Mouse (Mus musculus) embryonic facial prominence, embryonic 13.5 days (tissue): ENCODE results near the gene Lsm10. TPM values are rescaled to one million over a fixed set of nuclear protein-coding genes. Genes with fewer than 3 reads are reported as not detected.
"Not testable (repeated sequence)": the region's sequence is repeated elsewhere in the genome, so short reads cannot be mapped to it uniquely, and the experiment has no call there.

Experiments used
- ATAC-seq: fragments of 200-750 bp; cut with Nextera tagmentation; 2 replicates; pipeline ENCODE4 v1.8.0; 2017; ENCODE audit warnings: low read depth; ENCODE audit not compliant: insufficient number of reproducible peaks, insufficient read depth, low FRiP score, low TSS enrichment
- H3K27ac ChIP-seq: fragments of 300-500 bp; sonication (generic); 2 replicates; pipeline ENCODE4 v1.5.1; 2015; ENCODE audit warnings: moderate library complexity, mild to moderate bottlenecking, inconsistent platforms
- H3K27me3 ChIP-seq: fragments of 300-500 bp; sonication (generic); 2 replicates; pipeline ENCODE4 v1.6.1; 2015; ENCODE audit warnings: mild to moderate bottlenecking, inconsistent platforms
- H3K36me3 ChIP-seq: fragments of 300-500 bp; sonication (generic); 2 replicates; pipeline ENCODE4 v1.6.1; 2015; ENCODE audit warnings: mild to moderate bottlenecking, inconsistent platforms
- H3K4me1 ChIP-seq: fragments of 300-500 bp; sonication (generic); 2 replicates; pipeline ENCODE4 v1.6.1; 2015; ENCODE audit warnings: inconsistent platforms
- H3K4me2 ChIP-seq: fragments of 300-500 bp; sonication (generic); 2 replicates; pipeline ENCODE4 v1.6.1; 2015; ENCODE audit warnings: moderate library complexity, mild to moderate bottlenecking, inconsistent platforms
- H3K4me3 ChIP-seq: fragments of 300-500 bp; sonication (generic); 2 replicates; pipeline ENCODE4 v1.5.1; 2015; ENCODE audit warnings: mild to moderate bottlenecking, inconsistent platforms
- H3K9ac ChIP-seq: fragments of 300-500 bp; sonication (generic); 2 replicates; pipeline ENCODE4 v1.6.1; 2015; ENCODE audit warnings: mild to moderate bottlenecking, inconsistent platforms
- H3K9me3 ChIP-seq: fragments of 300-500 bp; sonication (generic); 2 replicates; pipeline ENCODE4 v1.6.1; 2016; ENCODE audit warnings: inconsistent platforms
- WGBS: fragments of 180-500 bp; shearing (Covaris S2); methylation state at CpG from one replicate; pipeline ENCODE4 v1.1.7; 2015; ENCODE audit warnings: mixed read lengths; 5-methylcytosine and 5-hydroxymethylcytosine counted together
- polyA plus RNA-seq: library from polyadenylated mRNA; unstranded; fragments of >200 nt; fragmentation: Nextera tagmentation; extraction: Ambion mirVana; gene quantifications from 2 replicates; pipeline ENCODE4 v1.2.1, GENCODE M21; 2015

Gene Lsm10
- polyA plus RNA-seq, 1 experiment from 2014 or later: 50.3 TPM

GRCm38 (mm10) chr4:126077833-126078232, 18.6 kb upstream of the Lsm10 start:
- no peak for ATAC-seq
- WGBS: 84% methylated on average over 6 of the region's 6 CpGs
- no peak overlapping the region for H3K9ac ChIP-seq

GRCm38 (mm10) chr4:126079266-126079665, 17.2 kb upstream of the Lsm10 start:
- Histone ChIP-seq H3K27me3 (no peaks in the 10 kb centered on the region), H3K4me3 (no peak overlapping the region), H3K27ac (no peak overlapping the region), H3K9ac (no peak overlapping the region), H3K4me2 (no peak overlapping the region), H3K4me1 (no peaks in the 10 kb centered on the region), H3K9me3 (no peaks in the 10 kb centered on the region), H3K36me3 (peaks cover 14% of the 10 kb centered on the region; the same call in 1 of the 2 replicates)
- WGBS: 90% methylated on average over 4 of the region's 4 CpGs
- no peak for ATAC-seq

More at GRCm38 (mm10) chr4:126077833-126078232, 18.6 kb upstream of the Lsm10 start:
- H3K4me1 ChIP-seq: no peaks in the 10 kb centered on the region
- no peak overlapping the region for H3K4me3 ChIP-seq
- H3K27ac ChIP-seq: no peak overlapping the region
- no peak overlapping the region for H3K4me2 ChIP-seq
- H3K9me3 ChIP-seq: no peaks in the 10 kb centered on the region
- H3K36me3 ChIP-seq: peaks cover 10% of the 10 kb centered on the region; the same call in 1 of the 2 replicates
- H3K27me3 ChIP-seq: no peaks in the 10 kb centered on the region

GRCm38 (mm10) chr4:126081601-126082000, 14.8 kb upstream of the Lsm10 start:
- no peak for ATAC-seq
- no peak overlapping the region for H3K9ac ChIP-seq
- no peak overlapping the region for H3K4me2 ChIP-seq

GRCm38 (mm10) chr4:126083021-126083420, 13.4 kb upstream of the Lsm10 start:
- H3K4me3 ChIP-seq: no peak overlapping the region
- H3K9ac ChIP-seq: no peak overlapping the region
- WGBS: 91% methylated on average over 9 of the region's 9 CpGs
- no peaks in the 10 kb centered on the region for H3K27me3 ChIP-seq
- H3K27ac ChIP-seq: no peak overlapping the region
- H3K9me3 ChIP-seq: no peaks in the 10 kb centered on the region
- ATAC-seq: no peak
- H3K36me3 ChIP-seq: peaks cover 14% of the 10 kb centered on the region; the same call in 1 of the 2 replicates
- H3K4me2 ChIP-seq: no peak overlapping the region
- peaks cover 3% of the 10 kb centered on the region; the same call in 1 of the 2 replicates for H3K4me1 ChIP-seq

More at GRCm38 (mm10) chr4:126081601-126082000, 14.8 kb upstream of the Lsm10 start:
- H3K27ac ChIP-seq: no peak overlapping the region
- no peaks in the 10 kb centered on the region for H3K27me3 ChIP-seq
- no peaks in the 10 kb centered on the region for H3K9me3 ChIP-seq
- peaks cover 3% of the 10 kb centered on the region; the same call in 1 of the 2 replicates for H3K4me1 ChIP-seq
- H3K36me3 ChIP-seq: peaks cover 14% of the 10 kb centered on the region; the same call in 1 of the 2 replicates
- H3K4me3 ChIP-seq: no peak overlapping the region
- 90% methylated on average over 1 of the region's 1 CpGs for WGBS

GRCm38 (mm10) chr4:126084382-126084781, 12.0 kb upstream of the Lsm10 start:
- WGBS: 59% methylated on average over 8 of the region's 8 CpGs
- peaks cover 14% of the 10 kb centered on the region; the same call in 1 of the 2 replicates for H3K36me3 ChIP-seq
- H3K4me2 ChIP-seq: no peak overlapping the region
- H3K27ac ChIP-seq: no peak overlapping the region
- ATAC-seq: no peak
- no peaks in the 10 kb centered on the region for H3K27me3 ChIP-seq
- H3K9ac ChIP-seq: no peak overlapping the region
- peaks cover 3% of the 10 kb centered on the region; the same call in 1 of the 2 replicates for H3K4me1 ChIP-seq
- no peaks in the 10 kb centered on the region for H3K9me3 ChIP-seq
- H3K4me3 ChIP-seq: no peak overlapping the region

GRCm38 (mm10) chr4:126085996-126086576, 10.3 kb upstream of the Lsm10 start:
- no peak overlapping the region for H3K4me3 ChIP-seq
- no peaks in the 10 kb centered on the region for H3K9me3 ChIP-seq
- ATAC-seq: no peak
- H3K27me3 ChIP-seq: no peaks in the 10 kb centered on the region
- peaks cover 3% of the 10 kb centered on the region; the same call in 1 of the 2 replicates for H3K4me1 ChIP-seq
- H3K9ac ChIP-seq: no peak overlapping the region
- H3K36me3 ChIP-seq: peaks cover 14% of the 10 kb centered on the region; the same call in 1 of the 2 replicates
- 26% methylated on average over 7 of the region's 7 CpGs for WGBS
- no peak overlapping the region for H3K27ac ChIP-seq
- no peak overlapping the region for H3K4me2 ChIP-seq

- no peaks in the 10 kb centered on the region for H3K9me3 ChIP-seq
- no peak overlapping the region for H3K9ac ChIP-seq
- H3K4me1 ChIP-seq: peaks cover 3% of the 10 kb centered on the region; the same call in 1 of the 2 replicates
- 72% methylated on average over 7 of the region's 7 CpGs for WGBS
- no peaks in the 10 kb centered on the region for H3K36me3 ChIP-seq
- H3K27ac ChIP-seq: no peak overlapping the region
- no peak for ATAC-seq
- no peaks in the 10 kb centered on the region for H3K27me3 ChIP-seq
- H3K4me2 ChIP-seq: no peak overlapping the region
- no peak overlapping the region for H3K4me3 ChIP-seq
Observed at GRCm38 (mm10) chr4:126090101-126090847, 6.1 kb upstream of the Lsm10 start.

GRCm38 (mm10) chr4:126090848-126091124, 5.6 kb upstream of the Lsm10 start:
- H3K27ac ChIP-seq: no peak overlapping the region
- ATAC-seq: no peak
- H3K9me3 ChIP-seq: no peaks in the 10 kb centered on the region
- no peak overlapping the region for H3K4me3 ChIP-seq
- no peaks in the 10 kb centered on the region for H3K36me3 ChIP-seq
- H3K4me1 ChIP-seq: peaks cover 3% of the 10 kb centered on the region; the same call in 1 of the 2 replicates
- no peak overlapping the region for H3K4me2 ChIP-seq
- WGBS: 71% methylated on average over 4 of the region's 4 CpGs
- no peaks in the 10 kb centered on the region for H3K27me3 ChIP-seq
- no peak overlapping the region for H3K9ac ChIP-seq

GRCm38 (mm10) chr4:126091873-126092272, 4.5 kb upstream of the Lsm10 start:
- no peak for ATAC-seq
- H3K4me1 ChIP-seq: no peaks in the 10 kb centered on the region
- no peak overlapping the region for H3K4me2 ChIP-seq
- no peaks in the 10 kb centered on the region for H3K27me3 ChIP-seq
- no peak overlapping the region for H3K9ac ChIP-seq
- H3K4me3 ChIP-seq: no peak overlapping the region
- no peaks in the 10 kb centered on the region for H3K9me3 ChIP-seq
- H3K27ac ChIP-seq: no peak overlapping the region
- H3K36me3 ChIP-seq: no peaks in the 10 kb centered on the region
- WGBS: 82% methylated on average over 8 of the region's 8 CpGs

- Histone ChIP-seq H3K4me3 (peak overlapping the region; percentile 66; the same call in 1 of the 2 replicates), H3K36me3 (0 out of 2 replicates have a peak, but pooled peaks cover 14% of the 10 kb centered on the region), H3K4me2 (peak overlapping the region; percentile 61)
- not testable (repeated sequence) for ATAC-seq, H3K9ac ChIP-seq, H3K9me3 ChIP-seq, H3K4me1 ChIP-seq, H3K27ac ChIP-seq, H3K27me3 ChIP-seq
- 55% methylated on average over 14 of the region's 14 CpGs for WGBS
Observed at GRCm38 (mm10) chr4:126095622-126096430, 597 bp upstream of the Lsm10 start.

- 93% methylated on average over 20 of the region's 20 CpGs for WGBS
- Histone ChIP-seq H3K4me2 (no peak overlapping the region; the same call in 1 of the 2 replicates), H3K9ac (no peak overlapping the region), H3K9me3 (no peaks in the 10 kb centered on the region), H3K4me3 (no peak overlapping the region), H3K4me1 (peaks cover 8% of the 10 kb centered on the region), H3K27ac (no peak overlapping the region), H3K27me3 (no peaks in the 10 kb centered on the region), H3K36me3 (0 out of 2 replicates have a peak, but pooled peaks cover 14% of the 10 kb centered on the region)
- no peak for ATAC-seq
Observed at GRCm38 (mm10) chr4:126097711-126098253, 1.4 kb downstream of the Lsm10 start.
